Mouse (Mus musculus) stomach, postnatal 0 days (tissue): ENCODE measurements at regions not wholly inside any gene's neighbourhood (a gene's known extent, or its start where the extent isn't known, plus 50 kb on each side); places are given as distances from the start of the nearest gene placed in this dataset.
A peak's percentile ranks its signal among the peaks of the same experiment; 100 is the strongest.

Experiments
- ATAC-seq: fragments of 200-750 bp; cut with Nextera tagmentation; 2 replicates; pipeline ENCODE4 v1.8.0; 2017; ENCODE audit not compliant: low FRiP score, low TSS enrichment
- DNase-seq: peaks from one replicate; pipeline ENCODE4 v3.0.0-alpha.2; 2016; ENCODE audit warnings: low spot score
- H3K27ac ChIP-seq: fragments of 300-500 bp; sonication (generic); replicated peaks from 2 replicates; pipeline ENCODE4 v1.5.1; 2014; ENCODE audit warnings: mild to moderate bottlenecking, control low read depth
- H3K27me3 ChIP-seq: fragments of 300-500 bp; sonication (generic); 2 replicates; pipeline ENCODE4 v1.6.1; 2014; ENCODE audit warnings: low read length; ENCODE audit not compliant: control insufficient read depth, insufficient read depth
- H3K36me3 ChIP-seq: fragments of 300-500 bp; sonication (generic); 2 replicates; pipeline ENCODE4 v1.6.1; 2014; ENCODE audit warnings: low read length, mixed read lengths; ENCODE audit not compliant: control insufficient read depth, insufficient read depth
- H3K4me1 ChIP-seq: fragments of 300-500 bp; sonication (generic); replicated peaks from 2 replicates; pipeline ENCODE4 v1.6.1; 2014; ENCODE audit warnings: antibody characterized with exemption; ENCODE audit not compliant: control insufficient read depth, insufficient read depth
- H3K4me2 ChIP-seq: fragments of 300-500 bp; sonication (generic); replicated peaks from 2 replicates; pipeline ENCODE4 v1.6.1; 2014; ENCODE audit warnings: low read depth, mild to moderate bottlenecking, control low read depth, moderate library complexity
- H3K4me3 ChIP-seq: fragments of 300-500 bp; sonication (generic); 2 replicates; pipeline ENCODE4 v1.5.1; 2014; ENCODE audit warnings: low read depth, low read length, control low read depth
- H3K9ac ChIP-seq: fragments of 300-500 bp; sonication (generic); 2 replicates; pipeline ENCODE4 v1.6.1; 2014; ENCODE audit warnings: mild to moderate bottlenecking, low read length, control low read depth, mixed read lengths
- H3K9me3 ChIP-seq: fragments of 300-500 bp; sonication (generic); 2 replicates; pipeline ENCODE4 v1.6.1; 2016; ENCODE audit warnings: low read length; ENCODE audit not compliant: control insufficient read depth
- CTCF ChIP-seq: IDR thresholded peaks from 2 replicates; pipeline ENCODE4 v1.5.1; 2016; ENCODE audit warnings: antibody characterized with exemption, low read depth, mild to moderate bottlenecking, moderate library complexity
- EP300 ChIP-seq: optimal IDR thresholded peaks from 2 replicates; pipeline ENCODE3; 2016; ENCODE audit warnings: antibody characterized with exemption
- WGBS: fragments of 180-500 bp; shearing (Covaris S2); extraction: QIAGEN DNeasy Blood & Tissue Kit; methylation state at CpG from one replicate; pipeline ENCODE4 v1.1.7; 2014; 5-methylcytosine and 5-hydroxymethylcytosine counted together

GRCm38 (mm10) chr7:65780578-65781370 lies 80.8 kb upstream of the Pcsk6 start:
- Histone ChIP-seq H3K9me3 (no peaks in the 10 kb centered on the region), H3K27ac (peak overlapping the region; percentile 75), H3K27me3 (no peaks in the 10 kb centered on the region), H3K36me3 (no peaks in the 10 kb centered on the region), H3K4me3 (no peak overlapping the region), H3K4me2 (no peak overlapping the region), H3K4me1 (no peaks in the 10 kb centered on the region; the same call in 1 of the 2 replicates), H3K9ac (no peak overlapping the region)
- DNase-seq = no peak
- 67% methylated on average over 9 of the region's 9 CpGs for WGBS
- ATAC-seq = no peak
- no peak for TF ChIP-seq CTCF
- no peak for TF ChIP-seq EP300

GRCm38 (mm10) chr7:65782024-65782423 lies 79.5 kb upstream of the Pcsk6 start:
- Histone ChIP-seq H3K9me3 (no peaks in the 10 kb centered on the region), H3K4me1 (no peaks in the 10 kb centered on the region; the same call in 1 of the 2 replicates), H3K4me3 (no peak overlapping the region), H3K36me3 (no peaks in the 10 kb centered on the region), H3K27me3 (no peaks in the 10 kb centered on the region), H3K4me2 (no peak overlapping the region), H3K27ac (no peak overlapping the region; the same call in 1 of the 2 replicates), H3K9ac (no peak overlapping the region)
- TF ChIP-seq CTCF (no peak), EP300 (no peak)
- 65% methylated on average over 7 of the region's 7 CpGs for WGBS
- DNase-seq (no peak), ATAC-seq (peak; percentile 5; the same call in 1 of the 2 replicates)

GRCm38 (mm10) chr7:65783773-65784172 lies 77.8 kb upstream of the Pcsk6 start:
- Histone ChIP-seq H3K4me3 (no peak overlapping the region), H3K9ac (no peak overlapping the region), H3K4me2 (no peak overlapping the region), H3K4me1 (no peaks in the 10 kb centered on the region; the same call in 1 of the 2 replicates), H3K9me3 (no peaks in the 10 kb centered on the region), H3K27me3 (no peaks in the 10 kb centered on the region), H3K36me3 (no peaks in the 10 kb centered on the region), H3K27ac (no peak overlapping the region)
- ATAC-seq = no peak
- DNase-seq = no peak
- no peak for TF ChIP-seq CTCF
- no peak for TF ChIP-seq EP300
- WGBS = 17% methylated on average over 4 of the region's 4 CpGs

GRCm38 (mm10) chr7:65786916-65787315 lies 74.6 kb upstream of the Pcsk6 start:
- ATAC-seq (no peak), DNase-seq (no peak)
- H3K4me2 ChIP-seq = no peak overlapping the region
- H3K27ac ChIP-seq = no peak overlapping the region
- H3K4me3 ChIP-seq = no peak overlapping the region
- 31% methylated on average over 2 of the region's 2 CpGs for WGBS
- TF ChIP-seq CTCF = no peak
- no peak for TF ChIP-seq EP300
- H3K4me1 ChIP-seq = no peaks in the 10 kb centered on the region
- H3K9me3 ChIP-seq = no peaks in the 10 kb centered on the region
- H3K9ac ChIP-seq = no peak overlapping the region
- no peaks in the 10 kb centered on the region for H3K27me3 ChIP-seq
- H3K36me3 ChIP-seq = no peaks in the 10 kb centered on the region

- DNase-seq (no peak), ATAC-seq (no peak)
- no peaks in the 10 kb centered on the region for H3K9me3 ChIP-seq
- 85% methylated on average over 5 of the region's 5 CpGs for WGBS
- no peak overlapping the region for H3K9ac ChIP-seq
- no peak overlapping the region for H3K4me2 ChIP-seq
- no peak overlapping the region for H3K27ac ChIP-seq
- H3K36me3 ChIP-seq = no peaks in the 10 kb centered on the region
- H3K27me3 ChIP-seq = no peaks in the 10 kb centered on the region
- no peak overlapping the region for H3K4me3 ChIP-seq
- no peaks in the 10 kb centered on the region for H3K4me1 ChIP-seq
- TF ChIP-seq CTCF = no peak
Observed at GRCm38 (mm10) chr7:65787849-65788248, 73.7 kb upstream of the Pcsk6 start.

GRCm38 (mm10) chr7:65790264-65790663 lies 71.3 kb upstream of the Pcsk6 start:
- H3K27ac ChIP-seq = no peak overlapping the region; the same call in 1 of the 2 replicates
- peak; percentile 66 for ATAC-seq

More at GRCm38 (mm10) chr7:65790264-65790663, 71.3 kb upstream of the Pcsk6 start:
- Histone ChIP-seq H3K36me3 (no peaks in the 10 kb centered on the region), H3K4me3 (no peak overlapping the region), H3K4me2 (no peak overlapping the region), H3K4me1 (no peaks in the 10 kb centered on the region), H3K9me3 (no peaks in the 10 kb centered on the region), H3K9ac (no peak overlapping the region), H3K27me3 (no peaks in the 10 kb centered on the region)
- TF ChIP-seq EP300 = no peak
- no peak for TF ChIP-seq CTCF
- peak; percentile 27 for DNase-seq
- WGBS = 47% methylated on average over 6 of the region's 6 CpGs
